Mouse (Mus musculus) thymus, adult 2 months (tissue): ENCODE measurements around the gene Syne1.

Source experiments
- CTCF ChIP-seq: fragments of 200-500 bp; IDR thresholded peaks from 2 replicates; pipeline ENCODE4 v1.5.1; 2012; ENCODE audit warnings: mild to moderate bottlenecking, control low read depth, low read length, moderate library complexity, borderline replicate concordance; ENCODE audit not compliant: control insufficient read depth, poor library complexity, insufficient read depth; ENCODE audit errors: extremely low read depth
- POLR2A ChIP-seq: fragments of 200-500 bp; IDR thresholded peaks from 2 replicates; pipeline ENCODE4 v1.6.1; 2012; ENCODE audit warnings: mild to moderate bottlenecking, low read length, control low read depth, moderate library complexity; ENCODE audit not compliant: control insufficient read depth, poor library complexity, insufficient read depth; ENCODE audit errors: extremely low read depth

DNA sequence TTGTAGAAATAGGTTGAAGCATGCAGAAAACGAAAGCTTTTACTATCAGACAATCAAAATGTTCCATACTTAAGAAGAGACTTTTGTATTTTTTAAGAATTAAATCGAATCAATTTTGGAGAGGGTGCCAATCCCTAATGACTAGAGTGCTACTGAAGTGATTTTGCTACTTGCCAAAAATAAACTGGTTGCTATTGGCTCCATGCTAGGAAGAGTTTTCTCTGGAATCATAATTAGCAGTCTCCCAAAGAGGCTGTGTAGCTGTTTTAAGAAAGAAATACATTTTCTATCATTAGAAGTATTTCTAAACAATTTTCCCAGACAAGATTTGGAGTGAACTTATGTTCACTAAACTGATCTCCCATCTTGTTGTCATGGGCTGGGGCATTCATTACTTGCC lies 43.8 kb downstream of the Syne1 start:
- no peak for TF ChIP-seq POLR2A
- no peak for TF ChIP-seq CTCF
